Mouse (Mus musculus) embryonic fibroblast, embryonic 13.5 days (primary cell): ENCODE measurements around the gene Tomm40. TPM values are rescaled to one million over a fixed set of nuclear protein-coding genes. Genes with fewer than 3 reads are reported as not detected.

Experiments
- H3K27ac ChIP-seq: 2 replicates; pipeline ENCODE4 v1.5.1; 2012; ENCODE audit warnings: low read length, control low read depth, inconsistent platforms; ENCODE audit not compliant: insufficient read depth
- H3K4me1 ChIP-seq: 2 replicates; pipeline ENCODE4 v1.6.1; 2011; ENCODE audit warnings: low read length; ENCODE audit not compliant: control insufficient read depth, insufficient read depth
- H3K4me3 ChIP-seq: 2 replicates; pipeline ENCODE4 v1.5.1; 2011; ENCODE audit warnings: mild to moderate bottlenecking, control low read depth, low read length; ENCODE audit not compliant: insufficient read depth
- CTCF ChIP-seq: IDR thresholded peaks from 2 replicates; pipeline ENCODE4 v1.5.1; 2011; ENCODE audit warnings: mild to moderate bottlenecking, control low read depth, low read length, moderate library complexity, borderline replicate concordance; ENCODE audit not compliant: insufficient read depth
- POLR2A ChIP-seq: IDR thresholded peaks from 2 replicates; pipeline ENCODE4 v1.6.1; 2011; ENCODE audit warnings: low read depth, mild to moderate bottlenecking, control low read depth, low read length, moderate library complexity
- polyA plus RNA-seq: library from polyadenylated mRNA; stranded (reverse); fragments of >200 nt; gene quantifications from 2 replicates; pipeline ENCODE4 v1.2.4, GENCODE M21; 2011; ENCODE audit warnings: low read depth; ENCODE audit not compliant: missing spikeins, insufficient read length

The Tomm40 gene
- polyA plus RNA-seq, 1 experiment, result 38.1 TPM

DNA sequence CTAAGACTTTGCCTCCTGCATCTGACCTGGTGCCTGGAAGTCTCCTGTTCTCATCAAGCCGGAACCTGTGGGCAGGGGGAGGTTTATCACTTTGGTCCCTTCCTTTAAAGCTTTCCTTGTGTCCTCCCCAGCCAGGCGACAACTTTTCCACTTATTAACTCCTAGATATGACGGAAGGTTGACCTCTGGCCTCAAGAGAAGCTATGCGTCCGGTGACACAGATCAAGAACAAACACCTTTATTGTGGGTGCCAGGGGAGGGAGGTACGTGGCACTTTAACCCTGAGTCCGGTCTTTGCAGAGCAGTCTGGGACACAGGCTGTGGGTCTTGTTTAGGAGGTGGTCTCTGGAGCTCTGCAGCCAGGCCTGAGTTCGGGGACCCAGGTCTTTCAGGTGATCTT is 37.4 kb downstream of the Tomm40 start, which contains the start of gene Apoc2:
Gene Apoc2 (minus strand): TSS at position 70 of the 400 bp plus-strand sequence.
- Histone ChIP-seq H3K4me3 (no peak within 1 kb of the TSS), H3K27ac (no peak within 1 kb of the TSS), H3K4me1 (no peaks in the 10 kb centered on the region)
- no peak for TF ChIP-seq POLR2A
- no peak for TF ChIP-seq CTCF

DNA sequence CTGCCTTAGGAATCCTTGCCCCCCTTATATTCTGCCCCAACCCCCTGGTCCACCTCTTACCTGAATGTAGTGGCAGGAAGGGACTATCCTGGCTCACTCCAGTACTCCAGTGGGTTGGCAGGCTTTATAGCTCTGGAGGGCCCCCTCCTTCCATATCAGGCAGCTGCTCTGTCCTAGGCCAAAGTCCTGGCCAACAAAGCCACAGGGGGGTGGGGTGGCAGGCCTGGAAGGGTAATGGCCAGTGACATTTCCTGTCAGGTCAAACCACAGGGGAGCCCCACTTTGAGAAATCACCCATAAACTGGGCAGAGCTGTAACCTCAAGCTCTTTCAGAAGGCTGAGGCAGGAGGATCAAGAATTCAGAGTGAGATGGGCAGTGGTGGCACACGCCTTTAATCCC is 38.6 kb downstream of the Tomm40 start:
- TF ChIP-seq CTCF, result no peak
- TF ChIP-seq POLR2A, result no peak
- Histone ChIP-seq H3K27ac (no peak overlapping the region), H3K4me1 (no peaks in the 10 kb centered on the region), H3K4me3 (no peak overlapping the region)

DNA sequence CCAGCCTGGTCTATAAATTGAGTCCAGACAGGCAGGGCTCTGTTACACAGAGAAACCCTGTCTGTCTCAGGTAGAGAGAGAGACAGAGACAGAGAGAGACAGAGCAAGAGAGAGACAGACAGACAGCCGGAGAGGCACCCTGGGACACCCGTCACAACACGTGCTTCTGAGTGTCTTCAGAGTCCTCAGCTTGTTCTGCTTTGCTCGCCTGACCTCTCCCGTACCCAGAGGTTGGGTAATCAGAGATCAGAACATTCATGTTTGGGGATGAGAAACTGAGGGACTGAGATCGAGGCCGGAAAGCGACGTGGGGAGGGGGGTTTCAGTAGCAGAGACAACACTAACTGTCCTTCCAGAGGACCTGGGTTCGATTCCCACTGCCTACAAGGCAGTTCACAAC is 39.4 kb downstream of the Tomm40 start:
- Histone ChIP-seq H3K4me3 (no peak overlapping the region), H3K4me1 (no peaks in the 10 kb centered on the region), H3K27ac (no peak overlapping the region)
- TF ChIP-seq CTCF, result no peak
- no peak for TF ChIP-seq POLR2A

DNA sequence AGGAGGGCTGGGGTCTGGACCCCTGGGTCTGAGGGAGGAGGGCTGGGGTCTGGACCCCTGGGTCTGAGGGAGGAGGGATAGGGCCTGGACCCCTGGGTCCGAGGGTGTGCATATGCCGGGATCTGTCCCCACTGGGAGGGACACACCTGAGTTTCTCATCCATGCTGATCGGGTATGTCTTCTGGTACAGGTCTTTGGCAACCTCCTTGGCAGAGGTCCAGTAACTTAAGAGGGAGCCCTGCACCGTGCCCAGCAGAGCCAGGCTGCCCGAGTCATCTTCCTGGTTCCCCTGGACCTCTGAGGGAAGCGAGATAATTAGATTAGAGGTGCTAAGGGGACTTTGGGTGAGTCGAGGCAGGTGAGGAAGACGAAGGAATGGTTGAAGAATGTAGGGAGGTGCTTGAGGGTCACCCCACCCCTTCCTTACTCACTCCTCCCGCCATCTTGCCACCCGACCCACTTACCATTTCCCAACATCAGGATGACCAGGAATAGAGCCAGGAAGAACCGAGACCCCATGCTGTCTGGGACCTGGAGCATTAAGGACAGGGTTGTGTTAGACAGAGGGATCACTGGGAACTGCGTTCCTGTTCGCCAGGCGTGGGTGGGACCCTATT is 42.0 kb downstream of the Tomm40 start:
- H3K4me3 ChIP-seq, result no peak overlapping the region
- TF ChIP-seq CTCF (no peak), POLR2A (no peak)
- H3K4me1 ChIP-seq, result no peaks in the 10 kb centered on the region
- no peak overlapping the region for H3K27ac ChIP-seq

DNA sequence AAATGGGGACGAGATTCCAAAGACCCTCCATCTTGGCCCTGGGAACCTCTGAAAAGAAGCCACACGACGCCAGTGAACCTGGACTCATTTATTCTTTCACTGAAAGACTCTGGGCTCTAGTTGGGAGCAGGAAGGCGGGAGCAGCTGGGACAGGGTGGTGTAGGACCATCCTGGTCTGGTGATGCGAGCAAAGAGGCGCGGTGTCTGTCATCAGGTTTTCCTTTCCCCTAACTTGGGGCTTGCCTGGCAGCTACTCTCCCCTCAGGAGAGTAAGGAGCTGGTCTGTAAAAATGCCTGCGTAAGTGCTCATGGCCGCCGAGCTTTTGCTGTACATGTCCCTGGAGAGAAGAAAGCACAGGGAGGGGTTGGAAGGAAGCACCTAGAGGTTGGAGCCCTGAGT is 43.7 kb downstream of the Tomm40 start:
- Histone ChIP-seq H3K27ac (no peak overlapping the region), H3K4me3 (no peak overlapping the region), H3K4me1 (no peaks in the 10 kb centered on the region)
- TF ChIP-seq POLR2A, result no peak
- TF ChIP-seq CTCF, result no peak

DNA sequence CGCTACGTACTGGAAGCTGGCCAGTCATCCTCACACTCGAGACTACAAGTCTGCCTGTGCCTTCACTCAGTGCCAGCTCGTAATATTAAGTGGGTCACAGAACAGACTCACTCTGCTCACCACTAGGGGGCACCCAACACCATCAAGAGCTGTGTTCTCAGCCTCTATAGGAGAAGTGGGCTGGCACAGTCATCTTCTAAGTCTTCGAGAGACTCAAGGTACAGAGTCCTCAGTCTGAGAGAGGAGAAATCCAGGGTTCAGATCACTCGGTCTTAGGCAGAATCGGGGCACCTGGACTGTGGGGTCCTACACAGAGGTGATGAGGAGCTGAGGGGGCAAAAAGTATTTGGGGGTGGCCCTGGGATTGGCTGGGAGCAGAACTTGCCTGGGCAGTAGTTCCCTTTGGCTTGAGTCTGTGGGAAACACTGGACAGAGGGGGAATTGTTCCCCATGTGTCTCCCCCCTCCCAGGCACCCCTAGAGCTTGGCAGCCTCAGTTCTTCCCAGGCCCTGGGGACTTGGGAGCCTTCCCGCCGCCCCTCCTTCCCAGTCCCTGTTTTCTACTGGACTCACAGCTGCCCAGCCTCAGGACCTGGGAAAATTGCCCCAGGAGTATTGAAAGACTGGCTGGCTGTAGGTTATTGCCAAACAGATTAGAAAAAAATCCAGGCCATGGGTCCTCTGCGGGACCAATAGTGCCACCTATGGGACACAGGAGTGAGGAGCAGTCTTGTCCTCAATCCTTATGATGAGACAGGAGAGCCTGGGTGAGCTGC is 46.1 kb downstream of the Tomm40 start:
- no peaks in the 10 kb centered on the region for H3K4me1 ChIP-seq
- no peak overlapping the region for H3K4me3 ChIP-seq
- no peak overlapping the region for H3K27ac ChIP-seq
- TF ChIP-seq POLR2A (no peak), CTCF (peak; percentile 80; the same call in 1 of the 2 replicates)

DNA sequence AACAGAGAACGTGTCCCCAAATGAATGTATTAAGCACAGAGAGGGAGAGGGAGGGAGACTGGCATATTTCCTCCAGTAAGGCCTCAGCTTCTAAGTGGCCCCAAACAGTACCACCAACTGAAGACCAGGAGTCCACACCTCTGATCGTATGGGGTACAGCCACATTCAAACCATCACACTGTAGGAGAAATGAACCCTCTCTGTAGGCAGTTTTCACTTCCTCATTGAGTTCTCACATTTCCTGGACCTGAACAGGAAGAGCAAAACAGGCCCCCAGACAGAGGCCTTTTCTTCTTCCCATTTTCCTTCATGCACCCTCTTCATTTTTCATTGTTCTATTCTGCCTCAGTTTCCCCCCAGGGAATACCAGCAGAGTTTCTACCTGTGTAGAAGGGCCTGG is 47.8 kb downstream of the Tomm40 start:
- H3K4me1 ChIP-seq, result no peaks in the 10 kb centered on the region; the same call in 1 of the 2 replicates
- H3K4me3 ChIP-seq, result no peak overlapping the region
- TF ChIP-seq POLR2A (no peak), CTCF (no peak)

DNA sequence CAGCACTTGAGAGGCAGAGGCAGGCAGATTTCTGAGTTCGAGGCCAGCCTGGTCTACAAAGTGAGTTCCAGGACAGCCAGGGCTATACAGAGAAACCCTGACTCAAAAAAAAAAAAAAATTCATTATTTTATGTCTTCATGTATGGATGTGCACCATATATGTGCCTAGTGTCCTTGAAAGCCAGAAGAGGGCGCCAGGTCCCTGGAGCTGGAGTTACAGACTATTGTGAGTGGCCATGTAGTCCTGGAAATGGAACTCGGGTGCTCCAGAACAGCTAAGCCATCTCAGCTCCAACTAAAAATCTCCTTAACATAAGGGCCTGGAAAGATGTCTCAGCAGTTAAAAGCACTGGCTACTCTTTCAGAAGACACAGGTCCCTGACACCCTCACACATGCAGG is 48.5 kb downstream of the Tomm40 start:
- no peaks in the 10 kb centered on the region; the same call in 1 of the 2 replicates for H3K4me1 ChIP-seq
- no peak for TF ChIP-seq CTCF
- TF ChIP-seq POLR2A, result no peak

More for the DNA sequence above, 47.8 kb downstream of the Tomm40 start:
- H3K27ac ChIP-seq, result no peak overlapping the region

DNA sequence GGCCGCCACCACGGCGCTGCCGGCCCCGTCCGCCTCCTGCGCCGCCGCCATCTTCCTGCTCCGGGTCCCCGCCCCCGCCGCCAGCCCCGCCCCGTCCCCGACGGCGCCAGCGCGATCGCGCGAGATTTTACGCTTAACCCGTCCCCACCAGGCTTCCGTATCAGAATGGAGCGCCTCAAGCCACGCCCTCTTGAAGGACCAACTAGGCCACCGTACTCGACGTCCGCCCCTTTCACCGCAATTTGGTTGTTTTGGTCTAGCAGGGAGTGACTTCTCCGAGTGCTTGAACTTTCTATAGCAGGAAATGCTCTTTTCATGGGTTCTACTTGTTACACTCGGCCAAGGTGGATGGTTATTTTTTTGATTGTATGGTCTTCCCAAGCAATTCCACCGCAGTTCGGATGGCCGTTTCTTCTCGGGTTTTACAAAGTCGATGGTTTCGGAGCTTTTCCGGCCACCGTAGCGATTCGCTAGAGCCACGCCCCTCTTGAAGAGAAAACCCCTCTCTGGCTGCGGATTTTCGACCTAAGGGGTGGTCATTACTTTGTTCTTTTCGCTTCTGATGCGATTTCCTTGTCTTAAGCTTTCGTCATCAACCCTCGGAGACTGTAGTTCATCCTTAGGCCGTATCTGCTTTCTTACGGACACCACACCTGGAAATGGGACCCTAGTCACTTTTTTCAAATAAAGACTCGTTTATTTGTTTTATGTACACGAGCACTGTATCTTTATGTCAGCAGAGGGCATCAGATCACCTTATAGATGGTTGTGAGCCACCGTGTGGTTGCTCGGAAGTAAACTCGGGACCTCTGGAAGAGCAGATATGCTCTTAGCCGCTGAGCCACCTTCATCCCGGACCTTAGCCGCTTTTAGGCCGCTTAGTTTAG is 50.0 kb downstream of the Tomm40 start, which contains the start of gene Clptm1:
Gene Clptm1 (minus strand): TSS at position 79 of the 887 bp plus-strand sequence.
- peak within 1 kb of the TSS; percentile 88 for H3K4me3 ChIP-seq
- peak within 1 kb of the TSS; percentile 97 for H3K27ac ChIP-seq
- TF ChIP-seq CTCF, result no peak
- TF ChIP-seq POLR2A, result peak; percentile 69
- no peaks in the 10 kb centered on the region; the same call in 1 of the 2 replicates for H3K4me1 ChIP-seq

More for the DNA sequence above, 48.5 kb downstream of the Tomm40 start:
- no peak overlapping the region for H3K27ac ChIP-seq
- no peak overlapping the region for H3K4me3 ChIP-seq

DNA sequence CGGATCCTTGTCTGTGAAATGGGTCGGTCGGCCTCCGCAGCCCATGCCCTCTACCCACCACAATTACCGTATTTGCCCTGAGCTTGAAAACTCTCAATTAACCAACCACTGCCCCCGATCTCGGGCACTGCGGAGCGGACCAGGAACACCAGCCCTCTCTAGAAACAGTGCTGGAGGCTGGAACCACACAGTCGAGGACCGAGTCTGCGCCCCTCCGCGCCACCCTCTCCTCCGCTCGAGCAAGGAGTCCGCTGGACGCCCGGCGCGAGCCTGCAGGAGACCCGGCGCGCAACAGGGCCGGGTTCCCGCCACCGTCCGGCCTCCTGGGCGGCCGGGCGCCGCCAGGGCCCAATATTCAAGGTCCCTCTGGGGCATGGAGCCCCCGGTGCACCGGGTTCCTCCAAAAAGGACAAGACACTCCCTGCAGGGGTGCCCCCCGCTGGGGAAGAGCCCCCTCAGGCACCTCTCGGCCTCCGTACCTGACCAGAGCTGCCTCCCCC is 50.7 kb downstream of the Tomm40 start:
- Histone ChIP-seq H3K4me1 (no peaks in the 10 kb centered on the region; the same call in 1 of the 2 replicates), H3K27ac (no peak overlapping the region), H3K4me3 (peak overlapping the region; percentile 88)
- TF ChIP-seq CTCF (no peak), POLR2A (no peak)
